Mouse (Mus musculus): ENCODE data around the gene A430033K04Rik. TPM values are rescaled to one million over a fixed set of nuclear protein-coding genes. Genes with fewer than 3 reads are reported as not detected.

The A430033K04Rik gene
- polyA plus RNA-seq, 1 experiment from 2014 or later = 8.0 TPM

DNA sequence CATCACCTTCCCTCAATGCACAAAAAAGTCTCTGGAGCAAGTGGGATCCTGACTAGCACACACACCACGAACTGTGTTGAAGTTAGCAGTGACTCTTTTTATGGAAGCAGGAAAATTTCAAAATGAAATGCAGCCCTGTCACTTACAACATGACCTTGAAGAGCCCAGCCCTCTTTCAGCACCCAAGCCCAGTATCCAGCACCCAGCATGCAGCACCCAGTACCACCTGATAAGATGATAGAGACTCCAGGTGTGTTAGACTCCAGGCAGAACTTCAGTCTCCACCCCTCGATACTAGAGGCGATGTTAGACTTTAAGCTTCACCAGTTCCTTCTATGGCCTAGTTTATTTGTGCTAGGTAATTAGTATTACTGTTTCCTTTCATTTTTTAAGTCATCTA is 19.1 kb downstream of the A430033K04Rik start:
- WGBS = 92% methylated on average over 3 of the region's 3 CpGs
- H3K9me3 ChIP-seq (ENCODE audit: control insufficient read depth, low read length) = no peaks in the 10 kb centered on the region
- no peaks in the 10 kb centered on the region for H3K4me1 ChIP-seq (replicated peaks; ENCODE audit: control insufficient read depth, insufficient read depth, low read length)
- DNase-seq (ENCODE audit: low spot score) (no peak), ATAC-seq (replicated peaks; ENCODE audit: low FRiP score) (no peak)
- H3K9ac ChIP-seq (ENCODE audit: low read depth, low read length) = no peak overlapping the region
- H3K27ac ChIP-seq (ENCODE audit: low read depth, low read length) = no peak overlapping the region
- no peaks in the 10 kb centered on the region for H3K27me3 ChIP-seq (replicated peaks; ENCODE audit: control insufficient read depth, insufficient read depth, low read length)
- no peak overlapping the region for H3K4me2 ChIP-seq
- peaks cover 6% of the 10 kb centered on the region for H3K36me3 ChIP-seq (ENCODE audit: control insufficient read depth, insufficient read depth, low read length)
- no peak overlapping the region for H3K4me3 ChIP-seq (ENCODE audit: low read depth, low read length)

DNA sequence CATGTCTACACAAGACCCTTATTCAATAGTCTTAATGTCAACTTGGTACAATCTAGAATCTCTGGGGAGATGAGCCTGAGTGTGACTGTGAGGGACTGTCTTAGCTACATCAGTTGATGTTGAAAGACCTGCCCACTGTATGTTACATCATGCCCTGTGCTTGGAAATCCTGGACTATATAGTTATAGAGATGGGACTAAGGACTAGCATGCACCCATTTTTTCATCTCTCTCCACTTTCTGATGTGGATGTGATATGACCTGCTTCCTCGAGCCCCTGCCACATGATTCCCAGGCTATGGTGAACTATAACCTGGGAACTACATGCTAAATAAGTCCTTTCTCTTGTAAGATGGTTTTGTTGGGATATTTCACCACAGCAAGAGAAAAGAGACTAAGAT is 30.3 kb downstream of the A430033K04Rik start:
- Histone ChIP-seq H3K36me3 (ENCODE audit: control insufficient read depth, insufficient read depth, low read length) (peaks cover 11% of the 10 kb centered on the region), H3K4me3 (ENCODE audit: low read depth, low read length) (no peak overlapping the region), H3K9ac (ENCODE audit: low read depth, low read length) (no peak overlapping the region), H3K4me2 (no peak overlapping the region), H3K27me3 (replicated peaks; ENCODE audit: control insufficient read depth, insufficient read depth, low read length) (no peaks in the 10 kb centered on the region), H3K27ac (ENCODE audit: low read depth, low read length) (no peak overlapping the region), H3K4me1 (replicated peaks; ENCODE audit: control insufficient read depth, insufficient read depth, low read length) (no peaks in the 10 kb centered on the region), H3K9me3 (ENCODE audit: control insufficient read depth, low read length) (no peaks in the 10 kb centered on the region)
- WGBS = 93% methylated on average over 1 of the region's 1 CpGs
- ATAC-seq (replicated peaks; ENCODE audit: low FRiP score) = no peak
- DNase-seq (ENCODE audit: low spot score) = no peak

DNA sequence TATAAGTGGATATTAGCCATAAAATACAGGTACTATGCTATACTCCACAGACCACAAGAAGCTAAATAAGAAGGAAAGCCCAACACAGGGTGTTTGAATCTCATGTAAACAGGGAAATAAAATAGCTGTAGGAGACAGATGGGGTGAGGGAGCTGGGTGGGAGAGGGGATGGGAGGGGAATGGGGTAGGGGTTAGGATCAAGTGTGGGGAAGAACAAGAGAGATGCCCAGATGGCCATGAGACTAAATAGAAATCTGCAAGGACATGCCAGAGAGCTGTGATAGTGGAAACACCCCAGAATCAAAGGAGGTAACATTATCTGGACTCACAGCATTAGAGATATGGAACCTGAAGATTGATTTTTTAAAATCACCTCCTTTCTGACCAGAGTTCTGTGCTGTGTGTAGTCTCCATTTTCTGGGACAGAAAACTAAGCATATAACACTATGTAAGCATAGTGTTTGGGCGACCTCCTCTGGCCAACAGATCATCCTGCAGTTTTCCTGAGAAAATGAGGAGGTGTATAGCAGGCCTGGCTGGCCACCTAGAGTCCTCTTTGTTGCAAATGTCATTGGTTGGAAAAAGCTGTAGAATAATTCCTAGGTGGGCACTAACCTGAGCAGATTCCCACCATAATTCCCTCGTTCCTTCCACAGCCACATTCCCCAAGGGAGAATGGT is 34.0 kb downstream of the A430033K04Rik start:
- no peak for DNase-seq (ENCODE audit: low spot score)
- Histone ChIP-seq H3K36me3 (ENCODE audit: control insufficient read depth, insufficient read depth, low read length) (no peaks in the 10 kb centered on the region), H3K4me1 (replicated peaks; ENCODE audit: control insufficient read depth, insufficient read depth, low read length) (no peaks in the 10 kb centered on the region), H3K27me3 (replicated peaks; ENCODE audit: control insufficient read depth, insufficient read depth, low read length) (no peaks in the 10 kb centered on the region), H3K9me3 (ENCODE audit: control insufficient read depth, low read length) (no peaks in the 10 kb centered on the region), H3K4me3 (ENCODE audit: low read depth, low read length) (no peak overlapping the region), H3K9ac (ENCODE audit: low read depth, low read length) (no peak overlapping the region), H3K4me2 (no peak overlapping the region), H3K27ac (ENCODE audit: low read depth, low read length) (no peak overlapping the region)
- peak; percentile 77 for ATAC-seq (replicated peaks; ENCODE audit: low FRiP score)
- WGBS = 3% methylated on average over 2 of the region's 2 CpGs

DNA sequence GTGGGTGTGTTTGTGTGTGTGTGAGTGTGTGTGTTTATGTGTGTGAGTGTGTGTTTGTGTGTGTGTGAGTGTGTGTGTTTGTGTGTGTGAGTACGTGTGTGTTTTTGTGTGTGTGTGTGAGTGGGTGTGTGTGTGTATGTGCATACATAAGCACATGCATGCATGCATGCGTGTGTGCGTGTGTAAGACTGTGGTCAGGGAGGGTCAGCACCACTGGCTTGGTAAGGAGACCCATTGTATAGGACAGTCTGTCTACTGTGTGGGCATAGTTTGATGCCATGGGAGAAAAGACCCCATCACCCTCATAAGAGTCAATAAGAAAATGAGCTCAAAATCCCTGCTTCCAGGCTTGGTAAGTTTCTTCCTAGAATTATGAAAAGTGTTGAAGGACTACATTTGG is 34.7 kb downstream of the A430033K04Rik start:
- peak; percentile 23; the same call in 1 of the 2 replicates for ATAC-seq (replicated peaks; ENCODE audit: low FRiP score)
- H3K4me3 ChIP-seq (ENCODE audit: low read depth, low read length) = no peak overlapping the region
- no peaks in the 10 kb centered on the region for H3K9me3 ChIP-seq (ENCODE audit: control insufficient read depth, low read length)

DNA sequence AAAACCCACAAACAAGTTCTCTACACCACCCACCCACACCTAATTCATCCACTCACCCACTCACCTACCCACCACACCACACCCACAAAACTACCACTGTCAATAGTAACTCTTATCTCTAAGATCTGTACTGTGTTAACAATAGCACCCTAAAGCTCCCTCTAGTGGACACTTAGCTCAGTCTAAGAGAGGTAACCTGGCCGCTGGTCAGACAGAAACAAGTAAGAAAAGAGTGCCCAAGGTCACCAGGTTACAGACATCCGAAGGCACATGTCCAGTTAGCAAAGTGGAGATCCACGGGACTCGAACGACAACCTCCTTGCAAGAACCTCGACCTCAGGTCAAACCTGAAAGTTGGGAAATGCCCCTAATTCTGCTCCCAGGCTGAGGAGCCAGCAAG is 35.2 kb downstream of the A430033K04Rik start:
- H3K27ac ChIP-seq (ENCODE audit: low read depth, low read length) = no peak overlapping the region
- no peaks in the 10 kb centered on the region for H3K27me3 ChIP-seq (replicated peaks; ENCODE audit: control insufficient read depth, insufficient read depth, low read length)
- H3K9ac ChIP-seq (ENCODE audit: low read depth, low read length) = no peak overlapping the region
- ATAC-seq (replicated peaks; ENCODE audit: low FRiP score) = peak; percentile 69
- no peak for DNase-seq (ENCODE audit: low spot score)
- H3K36me3 ChIP-seq (ENCODE audit: control insufficient read depth, insufficient read depth, low read length) = no peaks in the 10 kb centered on the region
- no peak overlapping the region for H3K4me2 ChIP-seq
- 31% methylated on average over 6 of the region's 6 CpGs for WGBS
- no peak overlapping the region for H3K4me3 ChIP-seq (ENCODE audit: low read depth, low read length)
- H3K4me1 ChIP-seq (replicated peaks; ENCODE audit: control insufficient read depth, insufficient read depth, low read length) = no peaks in the 10 kb centered on the region
- no peaks in the 10 kb centered on the region for H3K9me3 ChIP-seq (ENCODE audit: control insufficient read depth, low read length)

More for the DNA sequence above, 34.7 kb downstream of the A430033K04Rik start:
- no peaks in the 10 kb centered on the region for H3K27me3 ChIP-seq (replicated peaks; ENCODE audit: control insufficient read depth, insufficient read depth, low read length)
- no peak overlapping the region for H3K27ac ChIP-seq (ENCODE audit: low read depth, low read length)
- no peaks in the 10 kb centered on the region for H3K36me3 ChIP-seq (ENCODE audit: control insufficient read depth, insufficient read depth, low read length)
- no peak for DNase-seq (ENCODE audit: low spot score)
- 86% methylated on average over 3 of the region's 3 CpGs for WGBS
- H3K9ac ChIP-seq (ENCODE audit: low read depth, low read length) = no peak overlapping the region
- H3K4me1 ChIP-seq (replicated peaks; ENCODE audit: control insufficient read depth, insufficient read depth, low read length) = no peaks in the 10 kb centered on the region
- no peak overlapping the region for H3K4me2 ChIP-seq

DNA sequence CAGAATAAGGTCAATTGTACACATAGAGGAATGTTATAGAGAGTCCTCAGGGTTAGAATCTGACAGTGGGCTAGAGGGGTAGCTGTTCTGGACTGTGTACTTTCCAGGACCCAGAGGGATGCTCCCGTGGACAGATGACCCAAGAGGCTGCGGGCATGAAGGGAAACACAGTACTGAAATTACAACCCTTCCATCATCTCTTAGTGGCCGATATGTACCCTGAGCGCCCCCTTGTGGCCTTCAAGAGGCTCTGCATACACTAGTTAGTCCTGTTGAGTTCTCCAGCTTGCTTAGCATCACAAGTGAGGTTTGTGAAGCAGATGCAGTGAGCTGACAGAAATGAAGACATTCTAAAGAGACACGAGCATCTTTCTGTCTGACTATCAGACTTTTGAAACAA is 36.3 kb downstream of the A430033K04Rik start:
- WGBS = 14% methylated on average over 5 of the region's 5 CpGs
- Histone ChIP-seq H3K9me3 (ENCODE audit: control insufficient read depth, low read length) (no peaks in the 10 kb centered on the region), H3K4me2 (no peak overlapping the region), H3K4me1 (replicated peaks; ENCODE audit: control insufficient read depth, insufficient read depth, low read length) (no peaks in the 10 kb centered on the region), H3K36me3 (ENCODE audit: control insufficient read depth, insufficient read depth, low read length) (no peaks in the 10 kb centered on the region), H3K4me3 (ENCODE audit: low read depth, low read length) (no peak overlapping the region), H3K27ac (ENCODE audit: low read depth, low read length) (no peak overlapping the region), H3K9ac (ENCODE audit: low read depth, low read length) (no peak overlapping the region), H3K27me3 (replicated peaks; ENCODE audit: control insufficient read depth, insufficient read depth, low read length) (no peaks in the 10 kb centered on the region)
- ATAC-seq (replicated peaks; ENCODE audit: low FRiP score) (no peak), DNase-seq (ENCODE audit: low spot score) (peak; percentile 36)

DNA sequence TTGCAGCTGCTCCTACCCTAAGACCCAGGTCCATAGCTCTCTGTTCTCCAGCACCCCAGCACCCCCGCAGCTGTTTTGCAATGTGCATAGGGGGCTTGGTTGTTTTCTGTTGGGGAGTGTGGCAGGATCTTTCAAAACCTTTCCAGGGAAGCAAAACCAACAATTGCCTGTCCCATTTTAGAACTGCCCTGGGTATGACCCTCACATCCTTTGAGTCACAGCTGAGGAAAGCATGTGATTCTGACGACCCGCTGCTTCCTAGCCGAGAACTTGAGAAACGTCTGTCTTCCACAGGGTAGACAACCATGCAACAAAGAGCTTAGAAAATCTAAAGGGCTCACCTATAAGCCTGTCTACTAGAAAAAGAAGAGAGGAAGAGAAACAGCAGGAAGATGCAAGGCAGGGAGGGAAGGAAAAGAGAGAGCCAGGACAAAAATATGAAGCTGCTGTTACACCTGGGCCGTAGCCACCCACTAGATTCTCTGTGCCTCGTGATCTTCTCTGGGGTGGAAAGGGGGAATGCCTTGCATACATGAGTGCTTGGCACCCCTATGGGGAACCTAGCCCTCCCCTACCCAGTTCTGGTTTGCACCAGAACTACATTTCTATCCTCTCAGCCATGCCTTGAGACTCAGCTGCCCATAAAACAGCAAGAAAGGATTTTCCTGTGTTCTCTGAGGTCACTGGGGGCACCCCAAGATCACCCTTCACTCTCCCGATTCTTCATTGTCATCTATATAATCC is 60.5 kb downstream of the A430033K04Rik start:
- Histone ChIP-seq H3K4me1 (replicated peaks; ENCODE audit: control insufficient read depth, insufficient read depth, low read length) (no peaks in the 10 kb centered on the region), H3K4me2 (no peak overlapping the region), H3K4me3 (ENCODE audit: low read depth, low read length) (no peak overlapping the region), H3K9me3 (ENCODE audit: control insufficient read depth, low read length) (no peaks in the 10 kb centered on the region), H3K9ac (ENCODE audit: low read depth, low read length) (no peak overlapping the region), H3K36me3 (ENCODE audit: control insufficient read depth, insufficient read depth, low read length) (no peaks in the 10 kb centered on the region), H3K27ac (ENCODE audit: low read depth, low read length) (no peak overlapping the region), H3K27me3 (replicated peaks; ENCODE audit: control insufficient read depth, insufficient read depth, low read length) (no peaks in the 10 kb centered on the region)
- no peak for DNase-seq (ENCODE audit: low spot score)
- WGBS = 49% methylated on average over 8 of the region's 8 CpGs
- no peak for ATAC-seq (replicated peaks; ENCODE audit: low FRiP score)

DNA sequence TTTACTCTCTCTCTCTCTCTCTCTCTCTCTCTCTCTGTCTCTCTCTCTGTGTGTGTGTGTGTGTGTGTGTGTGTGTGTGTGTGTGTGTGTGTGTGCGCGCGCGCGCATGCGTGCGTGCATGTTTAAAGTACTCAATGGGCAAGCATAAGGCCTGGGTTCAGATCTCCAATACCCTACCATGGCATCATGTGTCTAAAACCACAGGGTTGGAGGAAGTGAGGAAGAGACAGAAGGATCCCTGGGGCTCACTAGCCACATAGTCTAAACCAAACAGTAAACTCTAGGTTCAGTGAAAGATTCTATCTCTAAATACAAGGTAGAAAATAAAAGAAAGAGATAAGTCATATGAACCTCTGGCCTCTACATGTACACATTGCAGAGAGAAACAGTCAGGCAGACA is 61.2 kb downstream of the A430033K04Rik start:
- H3K36me3 ChIP-seq (ENCODE audit: control insufficient read depth, insufficient read depth, low read length) = no peaks in the 10 kb centered on the region
- no peak overlapping the region for H3K27ac ChIP-seq (ENCODE audit: low read depth, low read length)
- H3K4me2 ChIP-seq = no peak overlapping the region
- 94% methylated on average over 7 of the region's 7 CpGs for WGBS
- no peak overlapping the region for H3K9ac ChIP-seq (ENCODE audit: low read depth, low read length)
- H3K27me3 ChIP-seq (replicated peaks; ENCODE audit: control insufficient read depth, insufficient read depth, low read length) = no peaks in the 10 kb centered on the region
- DNase-seq (ENCODE audit: low spot score) = no peak
- ATAC-seq (replicated peaks; ENCODE audit: low FRiP score) = no peak
- no peak overlapping the region for H3K4me3 ChIP-seq (ENCODE audit: low read depth, low read length)
- H3K4me1 ChIP-seq (replicated peaks; ENCODE audit: control insufficient read depth, insufficient read depth, low read length) = no peaks in the 10 kb centered on the region
- H3K9me3 ChIP-seq (ENCODE audit: control insufficient read depth, low read length) = no peaks in the 10 kb centered on the region

DNA sequence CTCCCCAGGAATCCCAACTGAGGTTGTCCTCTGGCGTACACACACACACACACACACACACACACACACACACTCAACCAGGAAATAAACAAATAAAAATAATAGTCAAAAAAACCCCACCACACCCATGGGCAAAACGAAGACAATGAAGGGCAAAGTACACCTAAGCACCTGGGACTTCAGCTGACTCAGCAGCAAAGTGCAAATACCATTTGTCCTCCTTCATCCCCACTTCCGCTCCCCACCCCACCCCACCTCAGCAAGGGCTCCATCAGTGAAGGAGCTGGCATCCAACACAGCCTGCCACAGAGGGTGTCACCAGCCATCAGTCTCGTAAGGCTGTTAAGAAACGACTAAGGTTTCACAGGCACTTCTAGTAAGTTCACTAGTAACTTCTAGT is 64.8 kb downstream of the A430033K04Rik start:
- H3K36me3 ChIP-seq (ENCODE audit: control insufficient read depth, insufficient read depth, low read length) = no peaks in the 10 kb centered on the region
- DNase-seq (ENCODE audit: low spot score) = no peak
- 64% methylated on average over 5 of the region's 5 CpGs for WGBS

More for the DNA sequence above, 64.8 kb downstream of the A430033K04Rik start:
- Histone ChIP-seq H3K27me3 (replicated peaks; ENCODE audit: control insufficient read depth, insufficient read depth, low read length) (no peaks in the 10 kb centered on the region), H3K4me2 (no peak overlapping the region), H3K4me3 (ENCODE audit: low read depth, low read length) (no peak overlapping the region), H3K9ac (ENCODE audit: low read depth, low read length) (no peak overlapping the region), H3K4me1 (replicated peaks; ENCODE audit: control insufficient read depth, insufficient read depth, low read length) (no peaks in the 10 kb centered on the region), H3K27ac (ENCODE audit: low read depth, low read length) (no peak overlapping the region), H3K9me3 (ENCODE audit: control insufficient read depth, low read length) (no peaks in the 10 kb centered on the region)
- ATAC-seq (replicated peaks; ENCODE audit: low FRiP score) = no peak

Measured in liver, embryonic 11.5 days (tissue).